Mouse (Mus musculus) neural tube, embryonic 10.5 days (tissue): Measurements from ENCODE around the gene Cars2.
"Not testable (repeated sequence)": the region's sequence is repeated elsewhere in the genome, so short reads cannot be mapped to it uniquely, and the experiment has no call there.

Experiments used
- DNase-seq: peaks from one replicate; pipeline ENCODE4 v3.0.0-alpha.2; 2017; ENCODE audit warnings: low spot score; ENCODE audit errors: extremely low spot score

Cars2 gene

DNA sequence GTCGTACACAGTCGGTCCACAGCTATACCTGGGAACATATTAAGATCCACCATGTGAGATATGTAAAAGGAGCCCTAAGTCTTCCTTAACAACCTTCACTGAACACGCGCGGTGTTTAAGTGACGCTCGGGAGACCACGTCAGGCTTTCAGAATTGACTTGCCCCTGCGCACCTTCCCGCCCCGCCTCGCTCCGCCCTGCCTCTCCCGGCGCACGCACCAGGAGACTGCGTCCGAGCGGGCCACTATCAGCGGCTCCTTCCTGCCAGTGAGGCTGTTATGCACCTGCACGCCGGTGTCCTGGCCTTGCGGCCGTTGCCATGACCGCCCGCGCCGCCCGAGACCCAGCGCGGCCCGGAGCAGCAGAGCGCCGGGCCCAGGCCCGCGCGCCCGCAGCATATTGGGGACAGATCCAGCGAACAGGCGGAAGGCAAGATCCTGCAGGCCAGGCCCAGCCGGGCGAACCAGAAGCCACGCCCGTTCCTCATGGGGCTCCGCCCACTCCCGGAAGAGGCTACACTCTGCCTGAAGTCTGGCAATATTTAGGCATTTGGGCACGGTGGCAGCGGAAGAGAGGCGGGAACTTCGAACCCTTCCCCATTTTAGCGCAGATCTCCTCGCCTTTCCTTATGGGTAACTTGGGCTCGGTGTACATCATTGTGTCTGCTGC is at the start of gene Cars2:
TSS of gene Cars2 (minus strand) at position 503 of the 668 bp plus-strand sequence.
- peak; percentile 89 for DNase-seq

DNA sequence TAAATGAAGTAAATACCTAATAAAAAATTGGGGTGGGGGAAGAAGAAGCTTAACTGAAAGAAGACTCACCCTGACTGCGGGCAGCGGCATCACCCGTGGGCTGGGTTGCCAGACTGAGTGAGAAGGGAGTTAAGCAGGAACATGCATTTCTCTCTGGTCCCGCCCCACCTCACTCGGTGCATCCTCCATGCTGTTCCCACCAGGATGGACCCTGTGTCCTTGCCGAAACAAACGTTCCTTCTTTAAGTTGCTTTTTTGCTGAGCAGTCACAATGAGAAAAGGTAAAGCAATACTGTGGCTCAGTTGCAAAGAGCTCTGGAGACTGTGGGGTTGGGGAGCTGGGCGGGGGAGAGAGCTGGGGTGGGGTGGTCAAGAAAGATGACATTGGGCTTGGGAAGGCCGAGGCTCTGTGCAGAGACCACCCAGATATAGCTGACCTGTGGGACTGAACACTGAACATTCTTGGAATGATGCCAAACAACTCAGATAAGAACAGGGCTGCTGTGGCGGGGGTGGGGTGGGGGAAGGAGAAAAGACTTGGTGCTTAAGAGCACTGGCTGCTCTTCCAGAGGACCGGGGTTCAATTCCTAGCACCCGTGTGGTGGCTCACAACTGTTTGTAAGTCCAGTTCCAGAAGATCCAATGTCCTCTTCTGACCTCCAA is 42.8 kb upstream of the Cars2 start:
- DNase-seq = no peak

DNA sequence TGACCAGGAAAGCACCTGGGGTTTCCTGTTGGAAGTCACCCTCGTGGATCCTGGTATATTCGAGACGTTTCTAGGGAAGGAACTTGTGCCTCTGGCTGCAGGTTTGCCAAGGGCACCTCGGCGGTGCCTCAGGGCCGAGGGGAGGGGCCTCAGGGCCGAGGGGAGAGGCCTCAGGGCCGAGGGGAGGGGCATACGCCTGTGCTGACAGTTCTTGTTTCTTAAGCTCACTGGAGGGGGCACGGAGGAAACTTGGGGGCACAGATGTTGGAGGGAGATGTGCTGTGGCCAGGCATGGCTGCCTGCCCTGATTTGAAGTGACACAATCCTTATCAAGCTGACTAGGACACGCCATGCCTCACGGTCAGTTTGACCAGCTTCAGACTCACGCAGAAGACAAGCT is 41.7 kb upstream of the Cars2 start:
- no peak for DNase-seq

DNA sequence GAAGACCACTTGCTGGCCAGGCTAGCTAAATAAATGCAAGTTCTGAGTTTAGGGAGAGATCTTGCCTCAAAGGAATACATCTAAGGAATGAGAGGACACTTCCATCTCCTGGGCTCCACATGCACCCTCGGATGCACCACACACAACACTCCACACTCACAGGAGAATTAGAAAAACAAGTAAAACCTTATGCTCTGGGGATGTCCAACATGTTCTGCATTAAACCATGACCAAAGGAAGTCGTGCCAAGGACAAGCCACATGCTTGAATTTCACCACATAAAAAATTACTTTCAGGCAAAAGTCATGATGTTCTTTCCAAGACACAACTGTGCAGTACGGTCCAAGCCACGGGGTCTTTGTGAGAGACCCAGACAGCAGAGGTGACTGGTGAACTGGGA is 41.3 kb upstream of the Cars2 start:
- no peak for DNase-seq

DNA sequence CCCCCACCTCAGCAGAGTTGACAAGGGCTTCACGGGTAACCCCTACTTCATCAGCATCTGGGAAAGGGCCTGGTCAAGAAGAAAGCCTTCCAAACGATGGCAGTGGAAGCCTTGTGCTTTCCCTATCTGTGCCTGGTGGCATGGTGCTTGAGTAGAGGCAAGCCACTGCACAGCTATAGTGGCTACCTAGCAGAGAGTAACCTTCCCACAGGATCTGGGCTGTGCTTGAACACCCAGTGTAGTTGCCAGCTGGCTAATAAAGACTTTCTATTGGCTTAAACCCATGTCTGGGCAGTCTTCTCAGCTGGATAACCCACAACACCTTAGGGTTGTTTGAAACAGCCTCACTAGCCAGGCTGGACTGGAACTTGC is 35.8 kb upstream of the Cars2 start:
- no peak for DNase-seq

DNA sequence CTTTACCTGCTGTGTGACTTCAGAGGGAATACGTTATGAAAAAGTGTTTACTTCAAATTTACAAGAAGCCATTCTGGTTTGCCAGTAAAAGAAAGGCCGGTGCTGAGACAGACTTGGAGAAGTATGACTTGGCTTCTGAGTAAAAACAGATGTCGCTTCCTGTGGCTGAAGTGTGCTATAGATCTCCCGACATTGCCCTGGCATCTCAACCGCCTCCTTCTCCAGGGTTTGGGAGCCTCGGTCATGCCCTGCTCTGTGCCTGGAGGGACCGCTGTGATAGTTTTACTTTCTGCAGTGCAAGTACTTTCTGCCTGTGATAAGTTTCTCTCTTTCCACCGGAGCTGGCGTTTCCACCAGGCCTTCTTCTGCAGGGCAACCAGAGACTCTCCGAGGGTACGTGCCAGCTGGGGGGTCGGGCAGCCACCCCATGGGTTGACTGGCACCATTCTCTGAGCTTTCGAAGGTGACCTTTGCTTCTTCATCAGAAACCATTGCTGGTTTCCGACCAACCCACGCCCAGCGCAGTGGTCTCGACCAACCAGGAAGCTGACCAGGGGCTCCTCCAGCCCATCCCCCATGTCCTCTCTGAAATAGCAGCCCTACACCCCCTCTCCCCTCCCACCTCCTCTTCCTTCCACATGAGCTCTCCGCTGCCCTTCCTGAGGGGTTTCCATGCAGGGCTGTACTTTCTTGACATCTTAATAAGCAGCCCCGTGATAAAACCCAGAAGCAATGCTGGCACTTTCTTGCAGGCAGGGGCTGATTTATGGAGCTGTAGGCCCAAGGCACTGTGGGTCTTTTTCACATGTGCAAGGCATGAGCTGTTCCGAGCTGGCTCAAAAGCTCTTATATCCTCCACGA is 35.2 kb upstream of the Cars2 start:
- DNase-seq = peak; percentile 39

DNA sequence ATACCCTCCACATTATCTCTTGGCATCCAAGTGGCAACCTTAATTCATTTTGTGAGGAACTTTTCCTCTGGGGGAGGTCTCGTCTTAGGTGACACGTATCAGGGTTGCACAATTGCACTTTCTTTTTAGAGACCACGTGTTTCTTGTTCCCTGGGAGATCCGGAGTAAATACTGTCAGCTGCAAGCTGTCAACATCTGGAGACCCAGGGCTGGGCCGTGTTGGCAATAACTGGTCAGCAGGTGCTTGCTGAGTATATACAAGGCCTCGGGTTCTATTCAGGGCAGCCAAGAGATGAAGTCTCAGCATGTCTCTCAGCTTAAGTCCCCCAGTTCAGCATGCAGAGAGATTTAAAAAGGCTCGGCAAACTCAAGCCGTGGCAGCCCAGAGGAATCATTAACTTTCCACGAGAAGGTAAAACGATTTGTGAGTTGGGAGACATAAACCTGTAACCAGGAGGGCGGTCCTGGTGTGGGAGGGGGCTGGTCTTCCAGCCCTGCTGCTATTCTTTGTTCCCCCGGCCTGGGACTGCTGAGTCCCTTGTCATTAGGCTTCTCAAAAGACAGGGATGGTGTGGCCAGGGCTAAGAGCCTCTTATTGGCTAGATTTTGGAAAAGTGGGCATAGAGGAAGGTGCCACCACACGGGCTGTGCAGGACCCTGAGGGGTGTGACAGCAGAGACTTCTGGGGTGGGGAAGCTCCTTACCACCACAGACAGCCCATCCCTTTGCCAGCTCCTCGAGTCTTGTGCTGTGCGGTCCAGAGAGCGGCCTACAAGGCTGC is 25.2 kb upstream of the Cars2 start:
- no peak for DNase-seq

DNA sequence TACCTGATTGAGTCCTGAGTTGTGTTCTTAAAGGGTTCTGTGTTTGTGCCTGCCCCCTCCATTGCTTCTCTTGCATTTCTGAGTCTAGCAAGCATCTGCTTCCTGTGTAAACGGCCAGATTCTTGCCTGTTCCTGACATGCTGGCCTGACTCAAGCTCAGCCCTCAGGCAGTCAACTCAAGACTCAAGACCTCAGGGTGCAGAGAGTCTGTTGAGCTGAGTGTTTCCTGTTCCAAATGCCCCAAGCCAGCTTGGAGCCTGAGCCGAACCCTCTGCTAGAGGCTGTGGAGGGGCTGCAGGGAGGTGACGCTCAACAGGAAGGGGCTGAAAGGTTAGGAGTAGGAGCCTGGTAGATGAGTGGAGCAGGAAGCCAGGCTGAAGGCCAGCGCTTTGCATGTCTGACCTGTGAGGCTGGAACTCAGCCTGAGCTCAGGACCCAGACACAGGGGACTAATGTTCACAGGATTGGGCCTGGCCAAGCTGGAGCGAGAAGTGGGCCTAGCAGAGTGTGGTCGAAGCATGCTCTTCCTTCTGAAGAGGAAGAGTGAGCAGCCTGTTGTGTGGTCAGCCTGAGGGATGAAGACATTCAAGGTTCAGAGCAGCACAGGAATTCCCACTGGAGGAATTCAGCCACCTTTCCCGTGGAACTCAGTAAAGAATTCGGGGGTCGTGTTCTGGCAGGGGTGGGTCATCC is 24.5 kb upstream of the Cars2 start:
- DNase-seq = no peak

DNA sequence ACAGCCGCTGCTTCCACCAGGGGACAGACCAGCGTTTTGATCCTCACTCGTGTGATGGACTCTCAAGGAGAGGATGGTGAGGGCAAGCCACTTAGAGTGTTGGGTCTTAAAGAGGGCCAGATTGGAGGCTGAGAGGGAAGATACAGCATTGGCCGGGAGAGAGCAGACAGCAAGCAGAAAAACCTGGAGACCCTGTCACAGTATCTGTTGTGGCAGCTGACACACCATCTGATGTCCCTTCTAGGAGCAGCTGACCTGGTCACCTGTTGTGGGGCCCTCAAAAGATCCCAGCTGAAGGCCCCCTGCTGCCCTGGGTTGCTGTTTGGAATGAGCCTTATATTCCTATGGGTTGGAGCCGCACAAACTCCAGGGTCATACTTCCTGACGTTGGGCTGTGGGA is 21.8 kb upstream of the Cars2 start:
- DNase-seq = no peak

DNA sequence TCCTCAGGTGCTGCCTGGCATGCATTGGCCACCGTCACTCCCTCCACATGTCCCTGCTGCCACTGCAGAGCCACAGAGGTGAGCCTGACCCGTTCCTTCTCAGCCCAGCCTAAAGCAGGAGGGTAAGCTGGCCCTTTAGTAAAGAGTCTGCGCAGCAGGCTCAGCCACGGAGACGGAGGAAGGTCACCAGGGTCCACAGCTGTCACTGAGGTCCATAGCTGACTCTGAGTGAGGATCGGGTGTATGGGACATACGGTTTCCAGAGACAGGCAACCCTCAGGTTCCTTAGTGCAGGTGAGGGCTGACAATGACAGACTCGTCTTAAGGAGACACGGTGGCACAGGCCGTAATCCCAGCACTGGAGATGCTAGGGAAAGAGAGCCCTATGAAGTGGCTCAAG is 21.4 kb upstream of the Cars2 start:
- no peak for DNase-seq

DNA sequence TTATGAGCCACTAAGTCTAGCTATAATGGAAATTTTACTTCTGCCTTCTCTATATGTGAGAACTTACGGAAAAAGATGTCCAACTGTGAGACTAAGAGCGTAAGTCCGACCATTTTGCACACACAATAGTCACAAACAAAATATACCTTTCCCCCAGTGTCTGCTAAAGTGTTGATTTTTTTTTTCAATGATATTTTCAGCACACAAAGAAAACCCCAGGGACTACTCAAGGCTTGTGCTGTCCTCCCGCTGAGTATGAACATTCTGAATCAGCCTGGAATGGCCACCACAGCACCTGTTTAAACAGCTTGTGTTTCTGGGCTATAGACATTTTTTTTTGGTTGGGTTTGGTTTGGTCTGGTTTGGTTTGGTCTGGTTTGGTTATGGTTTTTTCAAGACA is 20.2 kb upstream of the Cars2 start:
- no peak for DNase-seq

DNA sequence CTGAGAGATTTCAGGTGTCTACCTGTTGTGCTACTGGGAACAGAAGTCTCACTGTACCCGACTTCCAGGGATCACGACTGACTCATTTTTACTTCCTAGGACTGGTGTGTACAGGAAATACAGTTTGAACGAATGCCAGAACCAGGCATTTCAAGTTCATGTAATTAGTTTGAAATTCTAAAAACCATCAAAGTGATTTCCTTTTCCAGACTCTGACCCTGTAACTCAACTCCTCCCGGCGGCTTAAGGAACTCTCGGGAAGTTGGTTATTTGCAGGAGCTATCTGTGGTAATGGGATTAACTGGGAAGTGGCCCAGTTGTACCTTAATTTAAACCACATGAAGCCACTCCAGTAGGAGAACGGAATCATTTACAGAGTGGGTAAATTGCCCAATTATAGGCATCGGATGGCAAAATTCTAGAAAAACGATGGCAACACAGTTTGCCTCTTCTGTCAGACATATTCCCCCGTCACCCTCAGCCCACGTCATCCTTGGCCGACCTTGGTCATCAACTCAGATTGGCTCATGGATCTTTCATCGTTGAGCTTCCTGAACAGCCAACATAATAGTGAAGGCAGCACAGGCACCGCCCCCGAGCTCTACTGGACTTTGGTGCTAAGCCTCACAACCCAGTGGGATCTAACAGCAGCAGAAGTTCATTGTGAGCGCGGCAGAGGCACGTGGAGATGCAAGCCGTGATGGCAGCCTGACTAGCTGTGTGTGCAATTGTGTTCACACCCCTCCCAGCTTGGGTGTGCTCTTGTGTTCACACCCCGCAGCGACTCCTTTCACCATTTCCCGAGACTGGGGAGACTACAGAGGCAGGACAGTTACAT is 18.9 kb upstream of the Cars2 start:
- DNase-seq = no peak

DNA sequence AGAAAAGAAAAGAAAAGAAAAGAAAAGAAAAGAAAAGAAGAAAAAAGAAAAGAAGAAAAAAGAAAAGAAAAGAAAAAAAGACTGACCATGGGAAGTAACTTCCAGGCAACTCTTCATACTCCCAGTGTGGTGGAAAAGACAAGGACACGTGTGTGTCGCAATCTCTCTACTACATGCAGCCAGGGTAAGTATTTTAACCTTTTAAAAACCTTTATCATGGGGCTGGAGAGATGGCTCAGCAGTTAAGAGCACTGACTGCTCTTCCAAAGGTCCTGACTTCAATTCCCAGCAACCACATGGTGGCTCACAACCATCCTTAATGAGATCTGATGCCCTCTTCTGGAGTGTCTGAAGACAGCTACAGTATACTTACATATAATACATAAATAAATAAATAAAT is 17.6 kb upstream of the Cars2 start:
- not testable (repeated sequence) for DNase-seq

DNA sequence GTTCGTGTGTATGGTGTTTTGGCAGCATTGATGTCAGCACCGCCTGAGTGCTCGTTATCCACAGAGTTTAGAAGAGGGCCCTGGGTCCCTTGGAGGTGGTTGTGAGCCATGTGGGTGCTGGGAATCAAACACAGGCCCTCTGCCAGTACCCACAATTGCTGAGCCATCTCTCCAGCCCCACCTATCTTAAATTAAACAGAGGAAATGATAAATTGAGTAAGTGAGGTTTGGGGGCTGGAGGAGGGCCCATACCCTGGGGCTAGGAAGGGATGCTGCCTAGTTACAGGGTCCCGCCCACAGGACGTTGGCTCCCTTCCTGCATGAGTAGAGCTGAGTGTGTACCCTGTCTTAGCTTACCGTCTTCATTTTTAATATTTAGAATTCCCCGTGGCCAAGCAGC is 14.1 kb upstream of the Cars2 start:
- DNase-seq = no peak

DNA sequence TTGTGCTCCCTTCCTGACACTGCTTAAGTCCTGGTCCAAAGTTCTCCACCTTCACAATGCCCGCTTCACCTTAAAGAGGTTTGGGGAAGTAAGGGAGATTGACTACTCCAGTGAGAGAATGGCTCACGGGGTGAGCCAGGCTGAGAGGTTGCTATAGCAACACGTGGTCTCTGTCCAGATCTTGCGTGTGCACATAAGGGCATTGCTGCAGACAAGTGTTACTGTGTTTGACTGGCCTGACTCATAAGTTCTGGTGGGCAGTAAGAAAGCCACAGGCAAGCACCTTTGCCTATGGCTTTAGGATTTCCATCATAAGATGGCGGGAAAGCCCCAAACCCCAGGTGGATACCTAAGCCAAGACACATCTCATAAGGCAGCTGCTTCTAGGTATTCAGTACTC is 13.7 kb upstream of the Cars2 start:
- DNase-seq = no peak

DNA sequence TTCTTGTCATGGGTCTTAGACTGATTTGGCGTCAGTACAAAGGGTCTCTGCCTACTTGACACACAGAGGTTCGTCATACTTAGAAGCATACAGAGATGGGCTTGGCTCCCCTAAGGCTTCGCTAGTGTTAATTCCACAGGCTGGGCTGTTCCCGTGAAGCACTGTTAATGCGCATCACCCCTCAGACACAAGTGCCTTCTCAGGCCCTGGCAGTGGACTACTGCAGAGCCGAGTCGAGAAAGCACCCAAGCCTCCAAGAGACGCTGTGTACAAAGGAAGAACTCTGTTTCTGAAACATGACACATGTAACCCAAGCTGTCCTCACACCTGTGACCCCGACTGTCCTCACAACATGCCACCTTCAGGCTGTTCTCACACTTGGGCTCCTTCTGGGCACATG is 9.6 kb upstream of the Cars2 start:
- DNase-seq = no peak

DNA sequence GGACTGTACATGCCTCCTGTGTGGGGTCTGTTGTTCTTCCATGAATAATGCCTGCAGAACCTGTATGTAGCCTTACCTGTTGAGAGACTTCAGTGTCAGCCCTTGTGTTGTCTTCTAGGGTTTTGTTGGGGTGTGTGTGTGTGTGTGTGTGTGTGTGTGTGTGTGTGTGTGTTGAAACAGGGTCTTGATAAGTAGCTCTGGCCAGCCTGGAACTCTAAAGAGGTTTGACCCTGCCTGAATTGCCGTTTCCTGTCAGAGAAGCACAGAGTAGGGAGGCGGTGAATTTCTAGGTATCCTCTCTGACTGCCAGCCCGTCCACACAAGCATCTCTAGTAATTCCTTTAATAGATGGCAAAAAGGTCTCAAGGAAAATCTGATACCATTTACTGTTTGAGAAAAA is 8.9 kb upstream of the Cars2 start:
- DNase-seq = no peak

DNA sequence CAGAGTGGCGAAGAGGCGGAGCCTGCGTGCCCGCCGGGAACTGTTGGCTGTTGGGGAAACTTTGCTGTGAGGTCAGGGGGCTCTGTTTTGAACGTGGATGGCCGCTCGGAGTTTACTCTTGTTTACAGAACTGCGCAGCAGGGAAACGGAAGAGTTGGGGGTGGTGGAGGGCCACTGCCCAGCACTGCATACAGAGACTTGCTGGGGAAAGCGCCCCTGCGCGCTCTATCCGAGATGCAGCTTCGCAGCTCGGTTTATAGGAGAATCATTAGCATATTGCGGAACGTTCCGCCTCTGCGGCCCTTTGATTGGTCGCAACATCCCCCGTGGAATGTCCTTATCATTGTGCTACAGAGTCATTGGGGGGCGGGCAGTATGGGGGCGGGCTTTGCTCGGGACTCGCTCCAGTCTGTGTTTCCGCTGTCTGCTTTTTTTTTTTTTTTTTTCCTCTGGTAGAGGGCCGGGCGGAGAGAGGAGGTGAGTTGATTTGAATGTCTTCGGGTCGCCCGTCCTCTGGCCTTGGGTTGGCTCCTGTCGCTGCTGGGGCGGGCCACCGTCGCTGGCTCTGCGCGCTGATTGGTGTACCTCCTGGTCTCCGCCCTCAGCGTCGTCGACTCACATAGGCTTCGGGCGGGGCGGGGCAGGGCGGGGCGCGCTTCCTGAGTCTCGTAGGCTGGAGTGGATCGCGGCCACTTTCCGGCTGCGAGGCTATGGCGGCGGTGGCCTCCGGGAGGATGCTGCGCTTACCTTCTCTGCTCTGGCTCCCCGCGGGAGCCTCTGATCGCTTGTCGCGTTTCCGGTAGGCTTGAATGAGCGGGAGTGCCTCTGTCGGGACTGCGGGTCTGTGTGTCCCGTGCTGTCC is 7.4 kb upstream of the Cars2 start:
- peak; percentile 95 for DNase-seq

DNA sequence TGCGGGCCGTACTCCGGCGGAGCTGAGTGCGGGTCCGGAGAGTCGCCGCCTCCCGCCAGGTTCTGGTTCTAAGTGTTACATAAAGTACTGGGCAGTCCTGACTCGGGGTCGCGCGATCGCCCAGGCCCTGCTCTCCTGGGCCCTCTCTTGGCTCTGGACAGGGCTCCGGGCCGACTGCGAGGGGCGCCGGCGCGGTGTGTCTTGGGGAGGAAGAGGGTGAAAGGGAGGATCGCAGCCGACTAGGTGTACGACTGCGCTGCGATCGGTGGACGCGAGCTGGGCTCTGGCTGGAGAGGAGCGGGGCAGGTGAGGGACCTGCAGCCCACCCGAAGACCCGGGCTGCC is 6.8 kb upstream of the Cars2 start:
- DNase-seq = no peak
